Mouse (Mus musculus): ENCODE measurements around the gene Gpr89. TPM values are rescaled to one million over a fixed set of nuclear protein-coding genes. Genes with fewer than 3 reads are reported as not detected.

Gpr89 gene
- 10 to 100 TPM; 46.1 to 46.3 TPM for total RNA-seq (2021)
- long read RNA-seq, experiment 1, full-length matches to known transcripts, result 32 of 40 reads
- long read RNA-seq, experiment 1, partial matches to known transcripts, result 3 of 40 reads
- long read RNA-seq, experiment 1, other reads (novel, unspliced or antisense), result 5 of 40 reads
- long read RNA-seq, experiment 2, full-length matches to known transcripts, result 31 of 43 reads
- long read RNA-seq, experiment 2, partial matches to known transcripts, result 0 of 43 reads
- long read RNA-seq, experiment 2, other reads (novel, unspliced or antisense), result 12 of 43 reads

GRCm38 (mm10) chr3:96904851-96905541 lies at the start of gene Gpr89:
Gpr89 (minus strand) TSS chr3:96905346.
- intact Hi-C loops (cut with DNase I), result no loop called here
- DNase-seq (ENCODE audit: low spot score in 2 of 2), result peak; percentile 93 to 96

- no peak for DNase-seq (ENCODE audit: low spot score in 2 of 2)
- intact Hi-C loops (cut with DNase I), result no loop called here
Measured at GRCm38 (mm10) chr3:96953489-96954233, 48.5 kb upstream of the Gpr89 start.

DNA sequence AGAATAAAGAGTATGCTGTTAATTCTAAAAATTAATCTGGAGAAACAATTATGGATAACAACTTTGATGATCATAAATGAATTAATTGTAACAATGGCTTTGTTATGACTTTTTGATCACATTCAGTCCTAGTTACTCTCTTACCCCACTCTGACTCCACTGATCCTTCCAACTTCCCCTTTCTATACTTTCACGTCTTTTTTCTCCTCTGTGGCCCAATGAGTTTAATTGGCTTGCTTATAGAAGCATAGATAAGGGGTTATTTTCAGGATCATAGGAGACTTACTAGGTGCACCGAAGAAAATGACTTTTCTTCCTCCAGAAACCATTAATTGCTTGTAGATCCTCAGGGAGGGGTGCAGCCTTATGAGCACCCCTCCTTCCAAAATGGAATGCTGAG lies 37.6 kb upstream of the Gpr89 start:
- no peak for DNase-seq (ENCODE audit: low spot score in 2 of 2)
- intact Hi-C loops (cut with DNase I), result no loop called here

GRCm38 (mm10) chr3:96938738-96939137 lies 33.6 kb upstream of the Gpr89 start:
- intact Hi-C loops (cut with DNase I), result loop anchor here (5.0 kb wide), 2 partner anchors 139 to 399 kb away; no protein-coding TSS in a partner anchor
- DNase-seq (ENCODE audit: low spot score in 2 of 2), result peak; percentile 92

DNA sequence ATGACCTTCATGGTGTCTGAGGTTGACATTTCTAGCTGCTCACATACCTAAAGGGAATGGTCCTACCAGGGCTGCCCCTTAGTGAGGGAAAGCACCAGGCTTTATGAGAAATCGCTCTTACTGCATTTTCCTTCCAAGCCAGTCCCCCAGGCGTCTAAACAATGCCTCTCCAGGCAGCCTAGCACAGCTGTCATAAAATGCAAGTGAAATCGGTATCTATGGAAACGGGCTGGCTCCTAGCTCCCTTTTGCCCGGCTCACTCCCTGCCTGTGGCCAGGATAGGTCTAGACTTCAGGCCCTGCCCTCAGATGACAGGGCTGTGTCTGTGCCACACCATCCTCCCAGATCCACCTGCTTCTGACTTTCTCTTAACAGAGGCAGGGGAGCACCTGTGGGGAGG lies 32.5 kb upstream of the Gpr89 start:
- DNase-seq (ENCODE audit: low spot score in 2 of 2), result peak; percentile 21 to 37
- intact Hi-C loops (cut with DNase I), result loop anchor here (2.0 to 5.0 kb wide), 3 partner anchors 140 to 647 kb away; no protein-coding TSS in a partner anchor

DNA sequence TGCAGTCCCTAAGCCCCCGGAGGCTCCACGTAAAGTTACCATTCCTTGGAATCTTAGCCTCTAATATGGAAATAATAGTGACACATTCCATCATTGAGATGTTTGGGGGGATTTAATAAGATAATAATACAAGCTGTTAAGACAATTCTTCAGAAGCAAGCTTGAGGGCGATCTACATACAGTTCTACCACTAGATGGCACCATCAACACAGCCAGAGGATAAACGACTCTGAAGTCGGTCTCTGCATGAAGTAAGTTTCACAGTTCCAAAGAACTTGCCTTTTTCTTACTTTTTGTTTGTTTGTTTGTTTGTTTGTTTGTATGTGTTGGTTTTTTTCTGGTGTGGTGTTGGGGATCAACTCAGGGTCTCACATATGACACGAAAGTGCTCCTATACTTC lies 31.1 kb upstream of the Gpr89 start:
- intact Hi-C loops (cut with DNase I), result loop anchor here (1.0 to 5.0 kb wide), 4 partner anchors 141 to 649 kb away; no protein-coding TSS in a partner anchor
- DNase-seq (ENCODE audit: low spot score in 2 of 2), result peak; percentile 44 to 53

DNA sequence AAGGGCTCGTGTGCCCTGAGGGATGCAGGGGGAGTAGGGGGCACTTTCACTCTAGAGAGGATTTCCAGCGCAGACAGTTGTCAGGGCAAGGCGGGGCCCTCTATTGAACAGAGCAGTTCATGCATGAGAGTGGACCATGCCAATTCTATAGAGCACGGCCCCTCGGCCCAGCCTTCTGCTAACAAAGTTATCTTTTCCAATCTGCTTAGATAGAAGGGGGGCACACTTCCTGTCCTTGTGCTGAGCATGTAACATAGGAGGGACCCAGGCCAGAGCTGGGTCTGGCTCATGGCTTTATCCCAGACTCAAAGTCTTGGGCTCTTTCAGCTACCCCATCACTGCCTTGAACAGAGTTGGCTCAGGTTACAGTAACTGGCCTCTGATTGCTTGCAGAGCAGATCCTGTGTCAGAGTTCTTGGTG lies 26.1 kb upstream of the Gpr89 start:
- DNase-seq (ENCODE audit: low spot score in 2 of 2), result no peak
- intact Hi-C loops (cut with DNase I), result no loop called here

DNA sequence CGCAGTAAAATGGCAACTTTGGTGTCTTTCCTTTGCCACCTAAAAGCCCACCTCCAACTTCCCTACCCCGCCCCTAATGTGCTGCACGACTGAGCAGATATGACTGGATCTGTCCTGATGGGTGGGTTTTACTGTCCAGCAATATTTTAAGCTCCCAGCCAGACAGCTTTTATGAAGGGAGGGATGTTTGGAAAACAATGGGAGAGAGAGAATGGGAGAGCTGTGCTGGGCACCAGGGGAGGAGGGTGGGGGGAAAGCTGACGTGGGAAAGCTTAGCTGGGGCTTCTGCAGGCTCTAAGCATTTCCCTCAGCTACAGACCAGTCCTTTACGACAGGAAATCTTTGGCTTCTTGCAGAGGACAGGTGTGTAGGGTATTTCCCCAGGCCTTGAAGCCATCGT lies 20.8 kb upstream of the Gpr89 start, which contains the start of gene Gja8:
TSS of gene Gja8 (minus strand) at position 101 of the 400 bp plus-strand sequence.
- intact Hi-C loops (cut with DNase I), result no loop called here
- DNase-seq (ENCODE audit: low spot score in 2 of 2), result no peak

DNA sequence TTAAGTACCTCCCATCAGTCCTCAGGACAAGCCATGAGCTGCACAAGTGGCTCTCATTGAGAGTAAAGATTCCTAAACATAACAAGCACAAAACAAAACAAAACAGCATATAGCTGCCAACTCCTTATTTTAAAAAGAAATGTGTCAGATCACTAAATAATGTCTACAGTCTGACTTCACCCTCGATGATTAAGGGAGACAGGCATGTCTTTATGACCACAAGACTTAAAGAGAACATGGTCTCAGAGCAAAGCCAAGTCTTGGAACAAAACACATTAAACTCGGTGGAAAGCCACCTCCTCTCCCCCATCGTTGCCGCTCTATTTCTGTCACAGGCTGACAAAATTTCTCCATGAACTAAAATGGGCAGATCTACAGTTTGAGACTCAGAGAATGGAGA lies 19.5 kb upstream of the Gpr89 start:
- intact Hi-C loops (cut with DNase I), result no loop called here
- DNase-seq (ENCODE audit: low spot score in 2 of 2), result no peak

- no peak for DNase-seq (ENCODE audit: low spot score in 2 of 2)
- intact Hi-C loops (cut with DNase I), result no loop called here
Measured at GRCm38 (mm10) chr3:96920991-96921390, 15.8 kb upstream of the Gpr89 start.

DNA sequence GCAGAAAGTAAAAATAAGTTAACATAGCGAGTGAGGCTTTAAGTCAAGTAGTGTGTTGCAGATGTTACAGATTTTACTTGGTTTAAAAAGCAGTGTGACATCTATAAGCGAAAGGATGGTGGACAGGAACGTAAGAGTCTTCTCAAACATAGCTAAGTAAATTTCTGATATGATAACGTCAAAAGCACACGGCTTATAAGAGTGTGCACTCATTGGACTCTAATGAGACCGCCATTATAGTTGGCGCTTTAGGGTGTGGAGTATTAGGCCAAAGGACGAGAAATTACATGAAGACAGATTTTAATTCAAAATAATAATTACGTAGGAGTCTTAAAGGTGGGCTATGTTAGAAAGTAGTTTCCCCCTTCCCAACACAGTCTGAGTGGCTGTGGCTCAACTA lies 446 bp upstream of the Gpr89 start:
- intact Hi-C loops (cut with DNase I), result no loop called here
- no peak for DNase-seq (ENCODE audit: low spot score in 2 of 2)

DNA sequence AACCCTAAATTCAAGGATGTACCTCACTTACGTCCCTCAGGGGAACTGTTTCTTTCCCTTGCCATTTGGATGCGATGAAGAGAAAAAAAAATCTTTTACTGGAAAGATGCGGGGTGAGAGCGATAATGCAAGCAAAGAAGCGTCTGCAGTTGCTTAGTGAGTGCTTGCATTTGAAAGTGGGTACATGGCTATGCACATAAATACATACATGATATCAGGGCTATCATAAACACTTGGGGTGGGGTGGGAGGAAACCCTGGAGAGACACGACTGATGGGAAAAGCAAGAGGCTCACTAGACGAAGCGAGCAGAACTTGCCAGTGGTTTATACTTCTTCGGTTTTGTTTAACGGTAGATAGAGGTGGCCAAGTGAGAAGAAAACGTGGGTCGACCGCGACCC lies 753 bp downstream of the Gpr89 start, which contains the start of gene Gja5:
TSS of gene Gja5 (plus strand) at position 301 of the 400 bp plus-strand sequence.
- intact Hi-C loops (cut with DNase I), result no loop called here

GRCm38 (mm10) chr3:96902336-96902999 lies 2.7 kb downstream of the Gpr89 start:
- intact Hi-C loops (cut with DNase I), result no loop called here
- no peak for DNase-seq (ENCODE audit: low spot score in 2 of 2)

More for the DNA sequence above, 753 bp downstream of the Gpr89 start, which contains the start of gene Gja5:
- DNase-seq (ENCODE audit: low spot score in 2 of 2), result peak in 1 of 2 experiments; percentile 29

DNA sequence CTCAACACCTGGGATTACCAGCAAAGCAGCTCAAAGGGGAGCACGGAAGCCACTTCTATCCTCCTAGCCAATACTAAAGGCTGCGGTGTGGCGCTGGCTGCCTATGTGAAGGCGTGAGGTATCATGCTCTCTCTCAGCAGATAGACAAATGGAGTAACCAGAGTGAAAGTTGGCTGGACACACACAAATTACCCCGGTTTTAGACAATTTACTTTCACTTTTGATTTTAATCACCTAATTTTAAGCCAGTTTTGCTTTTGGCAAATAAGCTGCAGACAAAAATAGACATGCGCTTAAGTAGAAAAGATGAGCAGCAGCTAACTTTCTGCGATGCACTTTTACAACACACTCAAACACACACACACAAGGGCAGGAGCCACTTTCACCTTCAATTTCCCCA lies 21.5 kb downstream of the Gpr89 start:
- intact Hi-C loops (cut with DNase I), result no loop called here
- DNase-seq (ENCODE audit: low spot score in 2 of 2), result no peak

DNA sequence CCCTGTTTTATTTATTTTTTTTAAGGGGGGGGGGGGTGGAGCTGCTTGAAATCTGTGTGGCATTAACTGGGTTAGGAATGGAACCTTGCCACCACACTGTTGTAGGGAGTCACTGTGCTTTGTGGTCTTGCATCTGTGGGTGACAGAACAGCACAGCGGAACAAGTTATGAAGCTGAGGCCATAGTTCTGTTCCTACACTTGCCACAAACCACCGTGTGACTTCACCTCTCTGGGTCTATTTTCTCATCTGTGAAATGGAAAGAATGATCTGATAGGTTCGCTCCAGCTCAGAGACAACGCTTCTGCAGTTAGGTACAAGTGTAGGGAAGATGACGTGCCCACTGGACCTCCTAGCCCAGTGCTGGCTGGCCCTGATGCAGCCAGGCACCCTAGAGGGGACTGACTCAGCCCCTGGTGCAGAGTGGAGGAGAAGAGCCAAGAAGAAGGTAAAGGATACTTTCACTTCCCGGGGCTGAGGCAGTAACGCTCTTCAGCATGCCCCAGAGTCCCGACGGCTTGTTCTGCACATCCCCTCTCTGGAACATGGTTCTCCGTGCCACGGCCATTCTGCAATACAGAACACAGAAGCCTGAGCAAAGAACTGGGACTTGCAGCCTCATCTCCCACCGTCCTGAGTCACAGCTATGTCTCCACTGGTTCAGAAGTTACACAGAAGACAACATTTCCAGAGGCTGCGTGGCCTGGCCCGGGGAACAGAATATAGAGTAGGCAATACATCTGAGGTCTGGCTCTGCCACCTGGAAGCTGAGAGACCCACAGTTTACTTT lies 22.9 kb downstream of the Gpr89 start:
- intact Hi-C loops (cut with DNase I), result no loop called here
- DNase-seq (ENCODE audit: low spot score in 2 of 2), result no peak

DNA sequence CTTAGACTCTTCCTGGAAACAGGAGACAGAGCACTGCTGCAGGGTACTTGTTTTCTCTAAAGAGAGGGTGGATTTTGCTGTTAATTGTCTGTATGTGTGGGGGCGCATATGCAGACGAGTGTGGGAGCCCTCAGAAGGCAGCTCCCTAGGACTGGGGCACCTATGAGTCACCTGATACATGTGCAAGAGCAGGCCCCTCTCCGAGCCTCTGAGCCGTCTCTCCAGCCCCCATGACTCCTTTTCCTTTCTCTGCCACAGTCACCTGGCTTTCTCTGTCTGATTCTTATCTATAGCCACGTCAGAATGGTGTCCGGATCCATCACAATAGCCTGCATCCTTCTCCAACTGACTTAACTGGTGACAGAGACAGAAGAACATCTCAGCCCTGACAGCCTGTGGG lies 23.6 kb downstream of the Gpr89 start:
- intact Hi-C loops (cut with DNase I), result no loop called here
- no peak for DNase-seq (ENCODE audit: low spot score in 2 of 2)

- no peak for DNase-seq (ENCODE audit: low spot score in 2 of 2)
- intact Hi-C loops (cut with DNase I), result no loop called here
Measured at GRCm38 (mm10) chr3:96880385-96880784, 24.8 kb downstream of the Gpr89 start.

DNA sequence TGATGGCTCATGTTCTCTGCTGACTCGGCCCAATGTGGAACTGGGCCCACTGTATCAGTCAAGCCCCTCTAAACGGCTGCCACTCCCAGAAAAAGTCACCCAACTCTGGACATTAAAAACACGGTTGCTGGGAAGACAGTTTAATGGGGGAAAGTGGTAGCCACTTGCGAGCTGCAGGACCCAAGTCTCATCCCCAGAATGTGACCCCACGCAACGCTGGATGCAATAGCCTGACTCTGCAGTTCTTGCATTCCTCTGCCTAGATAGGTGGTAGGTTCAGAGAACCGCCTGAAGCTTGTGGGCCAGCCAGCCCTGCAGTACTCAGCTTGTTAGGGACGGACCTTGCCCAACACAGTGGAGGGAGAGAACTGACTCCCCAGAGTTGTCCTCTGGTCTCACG lies 25.6 kb downstream of the Gpr89 start:
- intact Hi-C loops (cut with DNase I), result no loop called here
- DNase-seq (ENCODE audit: low spot score in 2 of 2), result no peak
